ENCODE assay signal across 8 mouse cellular contexts in genomic region chr11:94499661-94500152, GRCm38 (mm10). TPM values are rescaled to one million over a fixed set of nuclear protein-coding genes. Genes with fewer than 3 reads are reported as not detected.
DNase-seq lines count a peak whose midpoint lies in the region; ATAC-seq and TF ChIP-seq lines count a peak whose summit lies in the region.

Gene Epn3, minus strand, starts transcription at chr11:94499974.

- no peak within 1 kb of the TSS for H3K9ac ChIP-seq in liver, postnatal 0 days (replicated peaks)

- no peak for TF ChIP-seq EP300 in liver, postnatal 0 days (IDR thresholded peaks at IDR 0.05; ENCODE audit: low read depth)

- peaks cover 7% of the 10 kb centered on the region; the same call in 1 of the 2 replicates for H3K4me1 ChIP-seq in liver, postnatal 0 days (ENCODE audit: insufficient read depth)

- peak; percentile 64 to 74 for DNase-seq in urinary bladder, adult 18-20 months (ENCODE audit: low spot score in 2 of 2)
- no peak for DNase-seq in urinary bladder, postnatal 10 days (ENCODE audit: low spot score)
- DNase-seq in forelimb bud, embryonic 11.5 days (ENCODE audit: low read depth, low spot score), result peak; percentile 53
- DNase-seq in kidney, adult 11 months, result peak; percentile 63
- peak; percentile 31 for DNase-seq in liver, postnatal 0 days
- peak; percentile 23 for DNase-seq in ovary, adult 18-20 months (ENCODE audit: low spot score)
- DNase-seq in frontal cortex, postnatal 25 days (ENCODE audit: low spot score in 2 of 2), result no peak

- no peaks in the 10 kb centered on the region for H3K36me3 ChIP-seq in liver, postnatal 0 days (replicated peaks; ENCODE audit: insufficient read depth, low read length)

- TF ChIP-seq CTCF in liver, postnatal 0 days (IDR thresholded peaks at IDR 0.05; ENCODE audit: low read depth), result no peak

- H3K27me3 ChIP-seq in liver, postnatal 0 days (ENCODE audit: insufficient read depth, low read length), result peaks cover 39% of the 10 kb centered on the region

- 2% methylated on average over 26 of the region's 26 CpGs for WGBS in liver, postnatal 0 days (ENCODE audit: insufficient replicate concordance)

- peak; percentile 73 for ATAC-seq in liver, postnatal 0 days
- no peak for ATAC-seq in megakaryocyte, adult 5-6 weeks (ENCODE audit: poor library complexity, severe bottlenecking)

- peak within 1 kb of the TSS; percentile 34 for H3K4me3 ChIP-seq in liver, postnatal 0 days (ENCODE audit: low read depth, low read length)

- no peaks in the 10 kb centered on the region for H3K9me3 ChIP-seq in liver, postnatal 0 days (ENCODE audit: low read length)

- H3K4me2 ChIP-seq in liver, postnatal 0 days (ENCODE audit: low read depth, low read length), result peak within 1 kb of the TSS; percentile 54

- no peak within 1 kb of the TSS for H3K27ac ChIP-seq in liver, postnatal 0 days (ENCODE audit: low read depth)

RNA-seq across cellular contexts. Expression of gene Epn3, which starts in this region (rescaled TPM):
- polyA plus RNA-seq in liver, postnatal 0 days (2015; fragmentation: Nextera tagmentation; extraction: Ambion mirVana), result 0.21 and 0.22 TPM in 2 replicates
- not detected in 2 replicates for total RNA-seq in megakaryocyte, adult 5-6 weeks (2015)
- total RNA-seq in megakaryocyte, adult 5-6 weeks (2017), result not detected in 2 replicates

Comparison
In these comparisons a context has a peak if more than half of its experiments do, and no peak if none do; other contexts are left out.
1. DNase-seq: peak in urinary bladder, adult 18-20 months (2 of 2), forelimb bud, embryonic 11.5 days (single experiment), kidney, adult 11 months (single experiment) and ovary, adult 18-20 months (single experiment); none in urinary bladder, postnatal 10 days (single experiment) and frontal cortex, postnatal 25 days (0 of 2).
2. Peak in DNase-seq, ATAC-seq, H3K4me3 ChIP-seq and H3K4me2 ChIP-seq in liver, postnatal 0 days; RNA of the gene not detected or under 1 TPM.